Mouse (Mus musculus): Measurements from ENCODE around the gene Uimc1.

- TF ChIP-seq CTCF (IDR thresholded peaks at IDR 0.05; ENCODE audit: extremely low read depth, insufficient read depth, low read length) (no peak), POLR2A (IDR thresholded peaks at IDR 0.05; ENCODE audit: extremely low read depth, insufficient read depth, low read length) (no peak)
Measured at GRCm38 (mm10) chr13:55140271-55140670, 40.2 kb upstream of the Uimc1 start.
